Mouse (Mus musculus) right cerebral cortex, postnatal 36 days (tissue): ENCODE data around the gene Klk13.
"Not testable (repeated sequence)": the region's sequence is repeated elsewhere in the genome, so short reads cannot be mapped to it uniquely, and the experiment has no call there.

Experiments used
- DNase-seq, 2 experiments: peaks; one replicate each; pipeline ENCODE4 v3.0.0; 2022; ENCODE audit warnings: low spot score in 2 of 2, mixed read lengths in 1 of 2

The Klk13 gene

DNA sequence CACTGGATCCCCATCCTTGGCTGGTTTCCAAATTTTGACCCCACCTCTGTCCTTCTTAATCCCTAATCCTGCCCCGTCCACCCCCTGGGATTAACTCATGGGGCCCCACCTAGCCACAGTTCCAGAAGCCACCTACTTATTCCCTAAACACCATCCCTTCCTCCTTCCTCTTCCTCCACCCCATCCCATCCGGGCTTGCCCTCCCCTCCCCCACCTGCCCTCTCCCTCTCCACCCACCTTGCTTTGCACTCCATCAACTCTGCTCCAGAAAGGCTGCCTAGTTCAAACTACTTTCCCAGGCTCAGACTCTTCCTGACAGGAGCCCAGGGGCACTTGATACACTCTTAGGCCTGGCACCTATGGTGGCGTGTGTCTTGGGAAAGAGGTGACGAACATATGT, at the start of gene Klk13:
Gene Klk13, plus strand, starts transcription at position 301 of the 400 bp plus-strand sequence.
- DNase-seq = no peak

DNA sequence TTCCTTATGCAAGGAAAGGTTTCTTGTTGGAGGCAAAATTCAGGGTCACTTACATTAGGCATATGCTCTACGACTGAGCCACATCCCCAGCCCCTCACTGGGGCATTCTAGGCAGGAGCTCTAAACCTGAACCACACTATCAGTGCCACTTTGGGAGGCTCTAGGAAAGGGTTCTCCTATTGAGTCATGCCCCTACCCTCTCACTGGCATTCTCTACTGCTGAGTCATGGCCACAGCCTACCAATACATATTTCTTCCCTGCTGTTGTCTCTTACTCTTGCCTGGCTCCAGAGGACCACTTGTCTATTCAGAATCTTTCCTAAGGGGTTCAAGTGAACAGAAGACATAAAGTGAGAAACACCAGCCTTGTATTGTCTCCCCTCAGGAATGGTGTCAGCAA, 49.6 kb upstream of the Klk13 start:
- no peak for DNase-seq

GRCm38 (mm10) chr7:43667221-43667620, 45.1 kb upstream of the Klk13 start:
- not testable (repeated sequence) for DNase-seq

- no peak for DNase-seq
Measured at GRCm38 (mm10) chr7:43668582-43668981, 43.8 kb upstream of the Klk13 start.

DNA sequence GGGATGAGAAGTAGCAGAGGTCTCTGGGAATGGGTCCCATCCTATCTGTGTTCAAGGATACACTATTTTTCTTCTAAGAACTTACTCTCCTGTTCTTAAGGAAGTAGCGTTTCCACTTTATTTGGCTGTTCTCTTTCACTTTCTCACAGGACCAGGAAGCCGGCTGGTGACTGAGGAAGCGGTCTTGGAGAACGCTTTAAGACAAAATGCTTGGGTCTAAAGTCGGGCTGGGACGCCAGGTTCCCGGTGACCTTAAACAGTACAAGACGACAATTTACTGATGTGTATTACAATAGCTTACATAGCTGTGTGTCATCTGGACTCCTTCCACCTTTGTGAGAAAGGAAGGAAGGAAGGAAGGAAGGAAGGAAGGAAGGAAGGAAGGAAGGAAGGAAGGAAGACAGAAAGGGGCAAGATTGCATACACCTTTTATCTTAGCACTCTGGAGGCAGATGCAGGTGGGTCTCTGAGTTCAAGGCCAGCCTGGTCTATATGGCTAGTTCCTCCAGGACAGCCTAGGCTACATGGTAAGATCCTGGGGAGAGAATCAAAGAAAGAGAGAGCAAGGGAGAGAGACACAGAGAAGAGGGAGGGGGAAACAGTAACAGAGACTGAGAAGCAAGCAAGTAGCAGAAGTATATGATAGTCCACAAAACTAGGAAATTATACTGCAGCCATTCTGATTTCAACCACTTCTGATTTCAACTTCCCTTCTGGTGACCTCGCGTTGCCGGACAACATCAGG, 41.1 kb upstream of the Klk13 start:
- no peak for DNase-seq

- peak; percentile 92 to 97 for DNase-seq
Measured at GRCm38 (mm10) chr7:43671809-43672580, 40.4 kb upstream of the Klk13 start, which contains the start of gene Ctu1. Gene Ctu1 (plus strand): TSS chr7:43672016.

DNA sequence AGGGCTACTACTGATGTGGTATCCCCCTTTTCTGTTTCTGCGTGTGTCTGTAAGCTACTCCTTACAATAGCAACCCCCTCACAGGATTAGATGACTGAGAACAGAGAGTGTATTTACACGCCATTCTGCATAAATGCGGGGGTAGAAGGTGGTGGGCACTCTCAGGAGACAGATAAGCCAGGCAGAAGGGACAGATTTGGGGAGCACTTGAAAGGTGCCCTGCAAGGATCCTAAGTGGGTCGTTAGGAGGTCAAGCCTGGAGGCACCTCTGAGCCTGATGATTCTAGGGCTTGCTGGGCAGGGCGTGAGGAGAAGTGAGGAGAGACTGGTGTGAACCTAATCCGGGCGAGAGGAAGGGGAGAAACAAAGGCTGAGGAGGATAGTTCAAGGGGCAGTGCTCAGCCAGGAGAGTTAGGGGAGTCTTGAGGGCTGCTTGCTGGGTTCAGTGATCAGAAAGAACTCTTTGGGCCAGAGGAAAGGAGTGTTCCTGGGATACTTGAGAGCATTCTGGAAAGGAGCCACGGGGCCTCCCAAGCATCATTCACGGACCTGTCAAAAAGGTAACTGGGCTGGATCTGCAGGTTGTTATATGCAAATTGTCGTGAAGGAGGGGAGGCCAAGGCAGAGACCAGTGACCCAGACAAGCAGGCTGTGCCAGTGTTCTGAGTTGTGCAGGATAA, 39.6 kb upstream of the Klk13 start:
- no peak for DNase-seq

- DNase-seq = no peak
Measured at GRCm38 (mm10) chr7:43675091-43675490, 37.3 kb upstream of the Klk13 start.

GRCm38 (mm10) chr7:43678517-43678916, 33.9 kb upstream of the Klk13 start:
- peak in 1 of 2 experiments; percentile 26 for DNase-seq

DNA sequence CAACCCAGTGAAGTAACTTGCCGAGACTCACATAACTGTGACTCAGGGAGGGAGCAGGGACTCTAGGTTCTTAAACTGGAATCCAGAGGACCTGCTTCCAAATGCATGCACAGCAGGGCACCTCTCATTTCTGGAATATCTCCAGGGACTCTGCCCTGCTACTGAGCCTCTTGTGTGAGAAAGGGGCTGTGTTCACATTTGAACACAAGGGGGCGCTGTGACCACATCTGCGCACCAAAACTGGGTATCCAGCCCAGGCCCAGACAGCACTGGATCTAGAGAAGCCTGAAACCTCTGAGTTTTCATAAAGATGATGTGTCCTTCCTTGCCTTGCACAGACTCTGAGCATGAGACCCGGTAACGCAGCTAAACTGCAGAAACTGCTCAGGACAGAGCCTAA, 31.4 kb upstream of the Klk13 start:
- peak in 1 of 2 experiments; percentile 34 for DNase-seq

GRCm38 (mm10) chr7:43682511-43682910, 29.9 kb upstream of the Klk13 start:
- not testable (repeated sequence) for DNase-seq

DNA sequence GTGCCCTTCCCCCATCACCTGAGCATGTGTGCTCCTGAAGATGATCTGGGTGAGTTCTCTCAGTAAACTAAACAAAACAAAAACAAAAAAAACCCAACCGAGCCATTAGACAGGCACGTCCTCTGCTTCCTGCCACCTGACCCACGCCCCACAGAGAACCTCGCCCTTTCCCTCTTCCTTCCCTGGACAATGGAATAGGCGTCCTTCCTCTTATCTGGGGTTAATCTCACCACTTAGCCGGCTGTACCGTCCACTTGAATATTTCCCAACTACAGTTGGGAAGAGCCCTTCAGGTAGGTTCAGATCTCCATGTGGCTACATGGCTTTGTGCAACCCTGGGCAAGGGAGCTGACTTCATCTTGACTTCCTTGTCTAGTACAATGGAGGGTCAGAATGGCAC, 27.3 kb upstream of the Klk13 start:
- no peak for DNase-seq

DNA sequence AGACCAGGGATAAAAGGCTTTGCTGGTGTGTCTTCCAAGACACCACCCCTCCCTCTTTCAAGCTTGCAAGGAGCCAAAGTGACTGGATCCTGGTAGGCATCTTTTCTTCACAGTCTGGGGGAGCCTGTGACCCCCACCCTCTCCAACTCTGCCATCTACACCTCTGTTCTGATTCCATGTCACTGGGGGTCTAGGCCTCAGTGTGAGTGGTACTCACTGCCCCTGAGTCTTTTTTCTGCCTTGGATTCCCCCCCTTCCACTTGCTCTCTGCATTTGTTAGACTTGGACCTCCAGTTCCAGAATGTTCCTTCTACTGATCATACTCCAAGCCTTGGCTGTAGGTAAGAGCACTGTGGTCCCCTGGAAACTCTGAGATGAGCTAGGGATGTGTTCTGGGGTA, 22.2 kb upstream of the Klk13 start, which contains the start of gene Klk14:
Gene Klk14, plus strand, starts transcription at position 301 of the 400 bp plus-strand sequence.
- DNase-seq = no peak

GRCm38 (mm10) chr7:43710031-43710430, 2.3 kb upstream of the Klk13 start:
- no peak for DNase-seq

DNA sequence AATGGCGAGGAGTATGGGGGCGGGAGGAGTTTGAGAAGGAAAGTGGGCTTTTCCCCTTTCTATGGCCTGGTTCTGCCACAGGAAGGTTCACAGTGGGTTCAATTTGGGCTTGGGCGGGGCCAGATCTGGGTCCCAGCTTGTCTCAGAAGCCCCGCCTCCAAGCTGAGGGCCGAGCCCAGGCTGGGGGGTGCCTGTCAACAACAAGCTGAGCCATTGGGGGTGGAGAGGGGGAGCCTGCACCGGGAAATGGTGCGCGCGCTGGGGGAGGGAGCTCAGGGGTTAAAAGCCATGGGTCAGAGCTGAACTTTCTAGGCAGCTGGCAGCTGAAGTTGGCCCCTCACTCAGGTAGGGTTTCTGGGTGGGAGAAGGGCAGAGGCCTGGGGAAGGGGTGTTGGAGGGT, 550 bp downstream of the Klk13 start:
- DNase-seq = no peak

DNA sequence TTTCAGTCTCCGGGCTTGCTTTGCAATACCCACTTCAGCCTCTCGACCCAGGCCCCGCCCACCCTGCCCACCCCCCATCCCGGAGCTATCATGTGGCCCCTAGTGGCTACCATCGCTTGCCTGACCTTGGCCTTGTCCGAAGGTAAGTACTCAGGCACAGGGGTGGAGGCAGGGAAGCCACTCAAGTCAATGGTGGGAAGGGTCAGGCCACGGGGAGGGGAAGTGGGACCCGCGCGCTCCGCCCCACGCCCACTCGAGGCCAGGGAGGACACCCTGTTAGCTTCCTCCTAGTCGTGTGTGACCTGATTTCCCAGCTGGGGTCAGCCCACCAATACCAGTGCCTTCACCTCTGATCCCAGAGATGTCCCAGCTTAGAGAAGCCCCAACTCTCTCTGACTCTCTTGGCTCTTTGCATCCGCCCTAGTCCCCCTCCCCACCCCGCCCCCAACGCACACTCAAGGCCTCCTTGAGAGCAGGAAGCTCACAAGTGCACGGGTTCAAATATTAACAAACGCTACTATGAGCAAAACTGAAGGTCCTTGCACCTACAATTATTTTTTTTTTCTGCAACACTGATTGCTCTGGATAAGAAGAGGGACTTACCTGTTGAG, 1.5 kb downstream of the Klk13 start:
- no peak for DNase-seq

DNA sequence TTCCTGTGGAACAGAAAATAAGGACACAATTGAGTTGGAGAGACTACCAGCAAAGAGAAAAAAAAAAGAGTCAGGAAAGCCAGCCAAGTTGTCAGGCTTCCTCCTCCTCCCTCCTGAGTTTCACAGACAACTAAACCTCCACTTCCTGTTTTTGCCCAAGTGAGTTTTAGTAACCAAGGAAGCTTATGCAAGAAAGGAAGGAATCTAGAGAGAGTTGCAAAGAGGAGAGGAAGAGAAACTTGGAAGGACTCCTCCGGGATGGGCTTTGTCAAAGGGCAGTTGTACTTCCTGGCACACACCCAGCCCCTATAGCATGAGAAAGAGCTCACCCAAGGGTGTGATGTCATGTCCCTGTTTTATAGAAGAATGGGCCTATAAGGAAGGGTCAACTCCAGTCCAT, 35.4 kb downstream of the Klk13 start:
- DNase-seq = peak in 1 of 2 experiments; percentile 12

GRCm38 (mm10) chr7:43752806-43753205, 40.4 kb downstream of the Klk13 start:
- DNase-seq = no peak

GRCm38 (mm10) chr7:43766484-43766883, 54.1 kb downstream of the Klk13 start:
- no peak for DNase-seq

DNA sequence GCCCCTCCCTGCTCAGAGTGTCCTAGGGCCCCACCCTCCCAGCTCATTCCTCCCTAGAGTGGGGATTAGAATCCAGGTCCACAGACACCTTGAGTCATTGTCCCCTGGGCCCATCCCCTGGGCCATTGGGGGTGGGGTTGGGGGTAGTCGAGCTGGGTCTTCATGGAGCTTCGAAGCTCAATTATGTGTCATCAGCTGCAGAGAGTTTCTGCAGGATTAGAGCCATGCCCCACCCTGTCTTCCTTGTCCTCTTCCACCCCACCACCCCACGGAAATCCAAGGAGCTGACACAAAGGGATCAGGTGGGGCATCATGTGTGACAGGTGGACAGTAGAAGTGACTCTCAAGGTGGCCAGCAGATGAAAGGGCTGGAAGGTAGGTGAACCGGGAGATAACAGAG, 56.2 kb downstream of the Klk13 start, which contains the start of gene Klk12:
Gene Klk12, plus strand, starts transcription at position 301 of the 400 bp plus-strand sequence.
- DNase-seq = no peak

DNA sequence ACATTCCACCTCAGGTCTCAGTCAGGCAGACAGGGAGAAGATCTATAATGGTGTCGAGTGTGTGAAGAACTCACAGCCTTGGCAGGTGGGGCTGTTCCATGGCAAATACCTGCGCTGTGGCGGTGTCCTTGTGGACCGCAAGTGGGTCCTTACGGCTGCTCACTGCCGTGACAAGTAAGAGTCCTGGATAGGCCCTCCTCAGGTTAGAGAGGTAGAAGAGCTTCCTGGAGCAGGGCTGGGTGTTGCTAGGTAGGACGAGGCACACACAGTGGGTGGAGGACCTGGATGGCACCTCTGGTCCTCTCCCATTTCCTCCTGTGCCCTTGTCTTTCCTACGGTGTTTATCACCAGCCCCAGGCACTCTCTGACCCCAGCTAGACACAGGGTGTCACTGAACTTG, 57.3 kb downstream of the Klk13 start:
- no peak for DNase-seq

DNA sequence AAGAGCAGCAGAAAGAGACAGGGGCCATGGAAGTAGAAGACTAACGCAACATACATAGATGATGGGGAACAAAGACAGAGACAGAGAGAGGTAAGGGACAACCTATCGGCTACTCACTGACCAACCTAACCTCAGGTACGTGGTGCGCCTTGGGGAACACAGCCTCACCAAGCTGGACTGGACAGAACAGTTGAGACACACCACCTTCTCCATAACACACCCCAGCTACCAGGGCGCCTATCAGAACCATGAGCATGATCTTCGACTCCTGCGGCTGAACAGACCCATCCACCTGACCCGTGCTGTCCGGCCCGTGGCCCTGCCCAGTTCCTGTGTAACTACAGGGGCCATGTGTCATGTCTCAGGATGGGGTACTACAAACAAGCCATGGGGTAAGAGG, 58.3 kb downstream of the Klk13 start:
- DNase-seq = no peak
